Mouse (Mus musculus) forebrain, postnatal 0 days (tissue): Measurements from ENCODE around the gene Ifi27. TPM values are rescaled to one million over a fixed set of nuclear protein-coding genes. Genes with fewer than 3 reads are reported as not detected.
A peak's percentile ranks its signal among the peaks of the same experiment; 100 is the strongest.

Experiments used
- ATAC-seq: fragments of 200-750 bp; cut with Nextera tagmentation; 2 replicates; pipeline ENCODE4 v1.8.0; 2017; ENCODE audit warnings: mild to moderate bottlenecking, moderate library complexity
- DNase-seq: peaks from one replicate; pipeline ENCODE4 v3.0.0-alpha.2; 2015
- H3K27ac ChIP-seq: fragments of 300-500 bp; sonication (generic); 2 replicates; pipeline ENCODE4 v1.5.1; 2014; ENCODE audit warnings: low read depth, mild to moderate bottlenecking, antibody characterized with exemption, low read length, moderate library complexity, mixed read lengths
- H3K27me3 ChIP-seq: fragments of 300-500 bp; sonication (generic); 2 replicates; pipeline ENCODE4 v1.6.1; 2014; ENCODE audit warnings: mild to moderate bottlenecking, low read length, mixed read lengths; ENCODE audit not compliant: insufficient read depth
- H3K36me3 ChIP-seq: fragments of 300-500 bp; sonication (generic); 2 replicates; pipeline ENCODE4 v1.6.1; 2014; ENCODE audit warnings: mild to moderate bottlenecking, moderate library complexity; ENCODE audit not compliant: insufficient read depth
- H3K4me1 ChIP-seq: fragments of 300-500 bp; sonication (generic); 2 replicates; pipeline ENCODE4 v1.6.1; 2014; ENCODE audit warnings: antibody characterized with exemption; ENCODE audit not compliant: insufficient read depth
- H3K4me2 ChIP-seq: fragments of 300-500 bp; sonication (generic); 2 replicates; pipeline ENCODE4 v1.6.1; 2014; ENCODE audit warnings: low read depth, mild to moderate bottlenecking, moderate library complexity
- H3K4me3 ChIP-seq: fragments of 300-500 bp; sonication (generic); 2 replicates; pipeline ENCODE4 v1.5.1; 2014; ENCODE audit warnings: low read depth, low read length, mixed read lengths
- H3K9ac ChIP-seq: fragments of 300-500 bp; sonication (generic); 2 replicates; pipeline ENCODE4 v1.6.1; 2014; ENCODE audit warnings: mild to moderate bottlenecking
- H3K9me3 ChIP-seq: fragments of 300-500 bp; sonication (generic); 2 replicates; pipeline ENCODE4 v1.6.1; 2016; ENCODE audit warnings: low read length
- CTCF ChIP-seq: sonication (generic); IDR thresholded peaks from 2 replicates; pipeline ENCODE4 v1.5.1; 2016; ENCODE audit warnings: antibody characterized with exemption, control low read depth, low read depth
- WGBS: fragments of 180-500 bp; shearing (Covaris S2); extraction: QIAGEN DNeasy Blood & Tissue Kit; methylation state at CpG from one replicate; pipeline ENCODE4 v1.1.7; 2014; 5-methylcytosine and 5-hydroxymethylcytosine counted together
- polyA plus RNA-seq: library from polyadenylated mRNA; unstranded; fragments of >200 nt; fragmentation: Nextera tagmentation; extraction: Ambion mirVana; gene quantifications from 2 replicates; pipeline ENCODE4 v1.2.1, GENCODE M21; 2015
- total RNA-seq: library from RNA; depleted of rRNA; stranded (reverse); fragments of >200 nt; gene quantifications from 2 replicates; pipeline ENCODE4 v1.2.3, GENCODE M21; 2014; rRNA removed

Ifi27 gene
- total RNA-seq (13.2 and 19.1 TPM in 2 replicates), polyA plus RNA-seq (22.1 and 26.5 TPM in 2 replicates)

DNA sequence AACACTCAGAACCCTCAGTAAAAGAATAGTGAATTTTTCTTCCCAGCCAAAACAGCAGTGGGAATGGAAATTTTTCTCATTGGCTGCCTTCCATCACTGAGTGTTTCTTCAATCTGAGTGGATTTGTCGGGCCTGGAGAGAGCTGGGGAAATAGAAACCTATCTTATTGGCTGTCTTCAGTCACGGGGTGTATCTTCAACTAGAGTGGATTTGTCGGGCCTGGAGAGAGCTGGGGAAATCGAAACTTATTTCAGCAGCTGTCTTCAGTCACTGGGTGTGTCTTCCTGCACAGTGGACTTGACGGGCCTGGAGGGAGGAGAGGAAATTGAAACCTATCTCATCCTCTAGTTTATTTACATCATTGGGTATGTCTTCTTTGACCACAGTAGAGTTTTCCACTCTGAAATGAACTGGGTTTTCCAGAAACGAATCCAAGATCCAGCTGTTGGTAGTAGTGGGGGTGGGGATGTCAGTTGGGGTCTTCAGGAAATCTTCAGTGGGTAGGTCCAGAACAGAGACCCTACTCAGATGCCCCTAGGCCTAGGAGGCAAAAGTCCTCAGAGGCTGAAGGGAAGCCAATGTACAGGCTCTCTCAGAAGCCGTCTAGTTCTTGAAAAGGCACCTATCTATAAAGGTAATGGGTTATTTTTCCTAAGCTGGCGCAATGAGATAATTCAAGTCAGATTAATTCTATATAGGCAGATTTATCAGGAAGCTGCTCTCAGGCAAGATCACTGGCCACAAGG is at the start of gene Ifi27:
Ifi27 (plus strand) TSS at position 226 of the 746 bp plus-strand sequence.
- Histone ChIP-seq H3K4me2 (no peak within 1 kb of the TSS), H3K9ac (no peak within 1 kb of the TSS)
- WGBS = 73% methylated on average over 8 of the region's 8 CpGs

DNA sequence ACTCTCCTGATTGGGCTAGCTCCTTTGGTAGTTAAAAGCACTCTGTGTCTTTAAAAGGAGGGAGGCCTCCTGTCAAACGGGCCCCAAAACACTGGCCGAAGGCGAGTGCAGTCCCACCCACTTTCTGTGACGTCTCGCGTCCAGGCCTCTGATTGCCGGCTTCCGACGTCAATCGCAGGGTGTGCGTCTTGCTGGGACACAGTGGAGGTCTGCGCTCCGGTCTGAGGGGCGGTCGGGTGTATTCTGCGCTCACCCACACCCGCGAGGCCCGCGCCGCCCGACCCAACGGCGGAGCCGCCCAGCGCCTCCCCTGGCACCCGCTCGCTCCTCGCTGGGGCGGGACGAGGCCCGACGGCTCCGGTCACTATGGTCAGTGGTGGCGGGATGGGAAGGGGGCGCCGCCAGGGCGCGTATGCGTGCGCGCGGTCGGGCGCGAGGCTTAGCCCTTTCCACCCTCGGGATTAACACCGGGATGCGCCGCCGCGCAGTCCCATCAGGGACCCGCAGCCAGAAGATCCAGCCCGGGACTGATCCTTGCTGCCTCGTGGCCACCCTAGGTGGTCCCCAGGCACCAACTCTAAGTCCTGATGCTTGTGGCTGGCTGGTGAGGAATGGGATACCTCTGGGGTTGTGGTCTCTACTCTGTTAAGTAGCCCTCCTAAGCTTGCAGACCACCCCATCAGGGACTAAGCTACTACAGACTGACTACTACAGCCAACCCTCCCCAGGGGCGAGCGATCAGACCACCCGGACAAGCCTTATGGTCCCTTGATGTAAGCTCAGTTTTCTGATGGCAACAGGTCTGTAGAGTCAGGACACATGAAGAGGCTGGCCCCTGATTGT is 45.3 kb upstream of the Ifi27 start, which contains the start of gene Otub2:
Otub2 (plus strand) TSS at position 178 of the 843 bp plus-strand sequence.
- Histone ChIP-seq H3K27me3 (no peaks in the 10 kb centered on the region), H3K4me1 (peaks cover 5% of the 10 kb centered on the region; the same call in 1 of the 2 replicates), H3K4me2 (peak within 1 kb of the TSS; percentile 95), H3K4me3 (peak within 1 kb of the TSS; percentile 73), H3K9me3 (no peaks in the 10 kb centered on the region), H3K9ac (peak within 1 kb of the TSS; percentile 77), H3K27ac (no peak within 1 kb of the TSS), H3K36me3 (no peaks in the 10 kb centered on the region)
- ATAC-seq (peak; percentile 100), DNase-seq (peak; percentile 98)
- peak; percentile 42 for TF ChIP-seq CTCF
- 6% methylated on average over 56 of the region's 58 CpGs for WGBS

More for the DNA sequence above, at the start of gene Ifi27:
- no peak for TF ChIP-seq CTCF
- DNase-seq (peak; percentile 14), ATAC-seq (peak; percentile 69; the same call in 1 of the 2 replicates)
- H3K4me1 ChIP-seq = no peaks in the 10 kb centered on the region
- H3K4me3 ChIP-seq = no peak within 1 kb of the TSS
- H3K27ac ChIP-seq = no peak within 1 kb of the TSS
- H3K9me3 ChIP-seq = no peaks in the 10 kb centered on the region
- H3K36me3 ChIP-seq = no peaks in the 10 kb centered on the region
- H3K27me3 ChIP-seq = no peaks in the 10 kb centered on the region

DNA sequence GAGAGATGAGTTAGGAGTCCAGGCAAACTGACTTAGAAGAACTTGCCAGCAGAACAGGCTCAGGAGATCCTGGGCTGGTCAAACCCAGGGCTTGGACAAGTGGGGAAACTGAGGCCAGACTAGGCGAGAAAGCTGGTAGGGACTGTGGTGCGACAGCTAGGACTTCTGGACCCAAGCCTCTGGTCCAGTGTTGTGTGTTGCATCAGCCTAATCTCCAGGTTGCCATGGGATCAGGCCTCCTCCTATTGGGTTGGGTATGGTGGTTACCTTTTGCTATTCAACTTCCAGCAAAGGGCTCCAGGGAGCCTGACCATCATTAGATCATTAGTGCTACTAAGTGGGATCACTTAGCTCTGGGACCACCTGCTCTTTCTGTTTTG is 44.7 kb upstream of the Ifi27 start:
- Histone ChIP-seq H3K9me3 (no peaks in the 10 kb centered on the region), H3K4me1 (peaks cover 5% of the 10 kb centered on the region; the same call in 1 of the 2 replicates), H3K36me3 (no peaks in the 10 kb centered on the region), H3K9ac (peak overlapping the region; percentile 77), H3K27me3 (no peaks in the 10 kb centered on the region), H3K4me3 (peak overlapping the region; percentile 73), H3K4me2 (peak overlapping the region; percentile 95), H3K27ac (no peak overlapping the region)
- no peak for TF ChIP-seq CTCF
- WGBS = 65% methylated on average over 2 of the region's 2 CpGs
- DNase-seq (no peak), ATAC-seq (no peak)

DNA sequence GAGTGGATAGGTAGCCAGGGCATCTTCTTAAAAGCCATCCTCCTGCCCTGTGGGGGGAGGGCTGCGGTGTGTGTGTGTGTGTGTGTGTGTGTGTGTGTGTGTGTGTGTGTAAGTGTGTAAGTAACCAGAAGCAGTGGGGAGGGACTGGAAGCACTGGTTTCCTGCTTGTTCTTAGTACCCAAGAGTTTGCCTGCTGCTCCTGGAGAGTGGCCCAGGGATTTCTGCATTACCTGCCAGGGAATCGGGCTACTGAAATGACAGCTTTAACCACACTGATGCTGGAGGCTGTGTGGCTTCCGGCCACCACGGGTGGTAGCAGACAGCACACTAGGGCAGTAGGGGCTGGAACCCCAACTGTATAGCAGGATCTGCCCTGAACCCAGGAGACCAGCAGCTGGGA is 44.0 kb upstream of the Ifi27 start:
- Histone ChIP-seq H3K27ac (no peak overlapping the region), H3K9ac (no peak overlapping the region), H3K4me1 (peaks cover 5% of the 10 kb centered on the region; the same call in 1 of the 2 replicates), H3K9me3 (no peaks in the 10 kb centered on the region), H3K4me2 (peak overlapping the region; percentile 95; the same call in 1 of the 2 replicates), H3K36me3 (no peaks in the 10 kb centered on the region), H3K27me3 (no peaks in the 10 kb centered on the region), H3K4me3 (no peak overlapping the region)
- TF ChIP-seq CTCF = no peak
- WGBS = 68% methylated on average over 4 of the region's 4 CpGs
- ATAC-seq (no peak), DNase-seq (no peak)

DNA sequence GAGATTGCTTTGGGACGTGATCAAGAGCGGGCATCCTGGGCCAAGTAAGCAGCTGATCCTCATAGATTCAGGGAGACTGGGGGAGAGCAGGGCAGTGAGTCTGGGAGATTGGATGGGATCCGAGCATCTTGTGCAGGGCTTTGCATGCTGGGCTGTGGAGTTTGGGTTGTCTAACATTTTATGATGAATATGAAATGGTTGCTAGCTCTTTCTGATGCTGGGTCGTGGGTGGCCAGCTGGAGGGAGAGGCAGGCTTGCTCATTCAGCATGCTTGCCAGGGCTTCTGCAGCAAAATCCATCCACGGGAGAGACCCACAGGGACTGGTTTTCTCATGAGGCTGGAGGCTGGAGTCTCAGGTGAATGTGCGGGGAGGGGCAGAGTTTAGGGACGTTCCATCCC is 42.9 kb upstream of the Ifi27 start:
- Histone ChIP-seq H3K36me3 (no peaks in the 10 kb centered on the region), H3K27ac (no peak overlapping the region), H3K27me3 (no peaks in the 10 kb centered on the region), H3K4me3 (no peak overlapping the region), H3K9me3 (no peaks in the 10 kb centered on the region), H3K4me1 (peaks cover 5% of the 10 kb centered on the region; the same call in 1 of the 2 replicates), H3K9ac (no peak overlapping the region), H3K4me2 (no peak overlapping the region)
- 86% methylated on average over 7 of the region's 7 CpGs for WGBS
- ATAC-seq (no peak), DNase-seq (no peak)
- no peak for TF ChIP-seq CTCF

DNA sequence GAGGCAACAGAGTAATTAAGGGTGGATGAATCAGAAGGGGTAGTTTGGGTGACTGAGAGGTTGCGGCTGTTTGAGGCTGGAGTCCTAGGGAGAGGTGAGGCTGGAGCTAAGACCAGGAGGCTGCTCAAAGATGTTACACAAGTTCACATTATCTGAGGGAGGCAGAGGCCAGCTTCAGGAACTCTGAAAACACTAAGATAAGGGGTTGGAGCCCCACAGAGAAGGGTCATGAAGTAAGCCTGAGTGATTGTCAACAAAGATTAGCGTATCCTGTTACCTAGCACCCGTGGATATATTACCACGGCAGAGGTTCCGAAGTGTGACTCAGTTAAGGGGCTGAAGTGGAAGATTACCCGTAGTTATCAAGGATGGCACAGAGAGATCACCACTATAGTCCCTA is 40.5 kb upstream of the Ifi27 start:
- ATAC-seq (no peak), DNase-seq (no peak)
- H3K27ac ChIP-seq = no peak overlapping the region
- no peak overlapping the region for H3K4me3 ChIP-seq
- no peak overlapping the region for H3K9ac ChIP-seq
- H3K9me3 ChIP-seq = no peaks in the 10 kb centered on the region
- no peak overlapping the region for H3K4me2 ChIP-seq
- no peak for TF ChIP-seq CTCF
- H3K36me3 ChIP-seq = no peaks in the 10 kb centered on the region
- H3K27me3 ChIP-seq = no peaks in the 10 kb centered on the region
- WGBS = 83% methylated on average over 6 of the region's 6 CpGs
- H3K4me1 ChIP-seq = peaks cover 5% of the 10 kb centered on the region; the same call in 1 of the 2 replicates
